ENCODE assay signal across 8 mouse cellular contexts in the genomic region with DNA sequence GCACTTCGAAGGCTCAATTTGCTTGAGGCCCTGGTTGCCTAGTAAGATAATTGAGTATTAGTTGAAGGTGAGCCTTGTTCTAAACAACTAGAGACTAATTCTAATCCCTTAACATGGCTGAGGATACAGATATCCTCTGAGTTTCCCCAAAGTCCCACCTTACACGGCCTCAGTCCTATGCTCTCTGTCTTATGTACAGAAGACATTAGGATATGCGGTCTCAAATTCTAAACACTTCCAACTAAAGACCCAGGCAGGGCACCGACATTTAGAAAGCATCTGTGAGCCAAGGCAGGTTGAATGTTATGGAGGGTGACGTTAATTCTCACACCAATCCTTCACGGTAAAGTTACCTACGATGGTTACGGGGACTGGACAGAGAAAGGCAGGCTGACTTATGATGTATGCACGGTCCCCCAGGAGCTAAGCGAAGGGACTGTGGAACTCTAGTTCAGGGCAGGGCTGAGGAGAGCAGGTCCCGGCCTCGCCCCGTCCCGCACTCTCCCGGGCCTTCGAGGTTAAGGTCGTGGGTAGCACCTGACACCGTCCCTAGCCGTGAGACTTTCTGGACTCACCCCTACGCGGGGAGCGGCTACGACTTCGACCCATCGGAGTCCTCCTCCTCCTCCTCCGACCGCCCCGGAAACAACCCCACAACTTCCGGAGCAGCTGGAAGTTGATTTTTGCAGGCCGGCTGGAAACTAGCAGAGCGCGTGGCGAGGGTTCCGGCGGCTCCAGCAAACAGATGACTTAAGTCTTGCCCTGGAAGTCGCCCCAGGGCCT. TPM values are rescaled to one million over a fixed set of nuclear protein-coding genes. Genes with fewer than 3 reads are reported as not detected.
DNase-seq lines count a peak whose midpoint lies in the region; ATAC-seq and TF ChIP-seq lines count a peak whose summit lies in the region.

A gene (minus strand): TSS at position 651 of the 783 bp plus-strand sequence.

- H3K9ac ChIP-seq in hindbrain, embryonic 13.5 days, result peak within 1 kb of the TSS; percentile 85

- peak within 1 kb of the TSS; percentile 71 for H3K27ac ChIP-seq in hindbrain, embryonic 13.5 days

- H3K4me3 ChIP-seq in hindbrain, embryonic 13.5 days, result peak within 1 kb of the TSS; percentile 81

- peak; percentile 28 for DNase-seq in Patski (ENCODE audit: low read depth, low spot score)
- DNase-seq in cerebellum, postnatal 14 days, result peak; percentile 93 to 95
- DNase-seq in frontal cortex, postnatal 14 days (ENCODE audit: low spot score in 2 of 2), result peak; percentile 77 to 80
- peak; percentile 88 to 92 for DNase-seq in layer of hippocampus, postnatal 25 days (ENCODE audit: extremely low spot score in 1 of 2, low spot score in 1 of 2)
- DNase-seq in lung, postnatal 25 days (ENCODE audit: low spot score), result peak; percentile 90
- peak; percentile 91 for DNase-seq in retina, embryonic 14.5 days (ENCODE audit: low spot score)
- DNase-seq in thymus, postnatal 4 days, result peak; percentile 94

- in situ Hi-C loops in Patski (cut with MboI; ENCODE audit: low pct_unique_long_range_greater_than_20kb), result no loop called here

- 3% methylated on average over 34 of the region's 36 CpGs for WGBS in hindbrain, embryonic 13.5 days

- H3K27me3 ChIP-seq in Patski, result no peaks in the 10 kb centered on the region
- no peaks in the 10 kb centered on the region for H3K27me3 ChIP-seq in hindbrain, embryonic 13.5 days

- H3K9me3 ChIP-seq in hindbrain, embryonic 13.5 days, result no peaks in the 10 kb centered on the region

- no peak for TF ChIP-seq CTCF in Patski (IDR thresholded peaks at IDR 0.05)

- H3K4me2 ChIP-seq in hindbrain, embryonic 13.5 days, result peak within 1 kb of the TSS; percentile 91

- ATAC-seq in Patski, result no peak
- ATAC-seq in hindbrain, embryonic 13.5 days (ENCODE audit: low FRiP score), result peak; percentile 89

- peaks cover 18% of the 10 kb centered on the region for H3K4me1 ChIP-seq in hindbrain, embryonic 13.5 days (replicated peaks)

- POLR2A ChIA-PET in Patski (lab: Charles Lee), result no interaction called here

- H3K36me3 ChIP-seq in hindbrain, embryonic 13.5 days, result peaks cover 54% of the 10 kb centered on the region

- CTCF ChIA-PET in Patski (lab: Charles Lee), result interaction anchor here (1.0 kb wide), 1 partner anchor 152 kb away, joined by 3 read pairs; no protein-coding TSS in a partner anchor

RNA-seq across cellular contexts. Expression of the gene that starts here (rescaled TPM):
- polyA plus RNA-seq in Patski (2021), result 104 TPM
- polyA plus RNA-seq in hindbrain, embryonic 13.5 days (2015; fragmentation: Nextera tagmentation; extraction: Ambion mirVana), result 116 and 122 TPM in 2 replicates
- 10 to 100 TPM; 57.8 to 62.2 TPM for total RNA-seq in layer of hippocampus, postnatal 25 days (2021)

Comparison
In these comparisons a context has a peak if more than half of its experiments do, and no peak if none do; other contexts are left out.
1. DNase-seq: peak in every context shown above with its lines; median percentile 94 in cerebellum, postnatal 14 days; 94 in thymus, postnatal 4 days; 91 in retina, embryonic 14.5 days; 90 in layer of hippocampus, postnatal 25 days; 90 in lung, postnatal 25 days; 78 in frontal cortex, postnatal 14 days; 28 in Patski.